ENCODE assay signal across 20 mouse cellular contexts in the genomic region with DNA sequence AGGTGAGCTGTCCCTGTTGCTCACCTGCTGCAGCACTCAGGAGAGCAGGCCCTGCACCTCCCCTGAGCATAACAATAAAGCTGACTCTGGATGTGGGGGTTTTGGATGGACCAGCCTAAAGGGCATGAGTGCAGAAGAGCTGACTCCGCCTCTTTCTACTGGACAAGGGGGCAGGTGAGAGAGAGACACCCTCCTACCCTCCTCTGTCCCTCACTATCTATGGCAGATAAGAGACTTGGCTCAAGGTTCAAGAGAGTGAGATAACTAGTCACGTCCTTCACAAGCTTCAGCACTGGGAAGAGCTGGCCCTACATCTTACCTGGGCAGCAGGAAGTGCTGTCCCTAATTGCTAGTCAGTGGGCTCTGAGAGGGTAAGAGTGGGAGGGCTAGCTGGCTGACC.
A peak's percentile ranks its signal among the peaks of the same experiment; 100 is the strongest.
DNase-seq lines count a peak whose midpoint lies in the region; ATAC-seq and TF ChIP-seq lines count a peak whose summit lies in the region.
"Had no signal": no experiment of that assay in that cellular context is flagged by ENCODE, and none has a peak within 500 bp of the region (broad histone marks: within the 10 kb centered on the region; RNA-seq: fewer than 3 reads in every experiment).

No protein-coding gene starts in this region.

- whole genome bisulfite sequencing in heart, embryonic 12.5 days: 41% methylated on average over 2 of the region's 2 CpGs
- 63% methylated on average over 2 of the region's 2 CpGs for WGBS in heart, adult 2 months
- WGBS in stomach, embryonic 14.5 days: 78% methylated on average over 2 of the region's 2 CpGs
- 83% methylated on average over 2 of the region's 2 CpGs for WGBS in stomach, postnatal 0 days
- WGBS in limb, embryonic 15.5 days: 82% methylated on average over 2 of the region's 2 CpGs
- 80% methylated on average over 2 of the region's 2 CpGs for WGBS in hindbrain, embryonic 10.5 days

- H3K4me2 ChIP-seq in heart, embryonic 12.5 days: no peak overlapping the region
- H3K4me2 ChIP-seq in stomach, embryonic 14.5 days (replicated peaks; ENCODE audit: low read depth, low read length): no peak overlapping the region
- no peak overlapping the region for H3K4me2 ChIP-seq in stomach, postnatal 0 days (replicated peaks; ENCODE audit: low read depth)
- H3K4me2 ChIP-seq in limb, embryonic 15.5 days: no peak overlapping the region
- H3K4me2 ChIP-seq: embryonic facial prominence, embryonic 15.5 days; hindbrain, embryonic 14.5 days had no signal

- no peak overlapping the region for H3K27ac ChIP-seq in heart, embryonic 12.5 days (ENCODE audit: poor library complexity, severe bottlenecking)
- H3K27ac ChIP-seq in heart, adult 2 months: no peak overlapping the region
- no peak overlapping the region for H3K27ac ChIP-seq in stomach, embryonic 14.5 days (ENCODE audit: low read length)
- H3K27ac ChIP-seq in stomach, postnatal 0 days (replicated peaks): no peak overlapping the region
- no peak overlapping the region for H3K27ac ChIP-seq in limb, embryonic 15.5 days
- H3K27ac ChIP-seq in hindbrain, embryonic 10.5 days: no peak overlapping the region
- H3K27ac ChIP-seq: embryonic facial prominence, embryonic 15.5 days; forebrain, embryonic 10.5 days; hindbrain, embryonic 14.5 days had no signal

- H3K27me3 ChIP-seq in heart, embryonic 12.5 days (replicated peaks): no peaks in the 10 kb centered on the region
- no peaks in the 10 kb centered on the region for H3K27me3 ChIP-seq in heart, adult 2 months (ENCODE audit: control insufficient read depth, insufficient read depth, low read length)
- H3K27me3 ChIP-seq in stomach, embryonic 14.5 days (ENCODE audit: control insufficient read depth, insufficient read depth, low read length): no peaks in the 10 kb centered on the region
- no peaks in the 10 kb centered on the region for H3K27me3 ChIP-seq in stomach, postnatal 0 days (ENCODE audit: control insufficient read depth, insufficient read depth, low read length)
- H3K27me3 ChIP-seq in limb, embryonic 15.5 days: no peaks in the 10 kb centered on the region
- H3K27me3 ChIP-seq in hindbrain, embryonic 10.5 days (ENCODE audit: insufficient read depth, poor library complexity, severe bottlenecking): no peaks in the 10 kb centered on the region
- H3K27me3 ChIP-seq: embryonic facial prominence, embryonic 15.5 days had no signal

- no peaks in the 10 kb centered on the region for H3K9me3 ChIP-seq in heart, embryonic 12.5 days (replicated peaks)
- no peaks in the 10 kb centered on the region for H3K9me3 ChIP-seq in stomach, embryonic 14.5 days (ENCODE audit: control insufficient read depth, low read depth, low read length)
- H3K9me3 ChIP-seq in stomach, postnatal 0 days (ENCODE audit: control insufficient read depth, low read length): no peaks in the 10 kb centered on the region
- no peaks in the 10 kb centered on the region for H3K9me3 ChIP-seq in limb, embryonic 15.5 days
- H3K9me3 ChIP-seq in hindbrain, embryonic 10.5 days: no peaks in the 10 kb centered on the region
- H3K9me3 ChIP-seq: embryonic facial prominence, embryonic 15.5 days; forebrain, embryonic 10.5 days had no signal

- DNase-seq in heart, adult 2 months: no peak
- no peak for DNase-seq in stomach, postnatal 0 days (ENCODE audit: low spot score)
- no peak for DNase-seq in hindbrain, embryonic 10.5 days (ENCODE audit: low spot score)
- DNase-seq: adrenal gland, adult 2 months; adrenal gland, postnatal 25 days; cerebellum, adult 2 months; cerebellum, postnatal 10 days; embryo, embryonic 11 days; gastrocnemius, postnatal 10 days; heart, postnatal 10 days; heart, postnatal 4 days had no signal

- H3K9ac ChIP-seq in heart, embryonic 12.5 days: no peak overlapping the region
- no peak overlapping the region for H3K9ac ChIP-seq in heart, adult 2 months (ENCODE audit: low read depth, low read length)
- H3K9ac ChIP-seq in stomach, embryonic 14.5 days (replicated peaks; ENCODE audit: low read depth, low read length): no peak overlapping the region
- no peak overlapping the region for H3K9ac ChIP-seq in stomach, postnatal 0 days (ENCODE audit: low read length)
- no peak overlapping the region for H3K9ac ChIP-seq in limb, embryonic 15.5 days
- H3K9ac ChIP-seq: embryonic facial prominence, embryonic 15.5 days; hindbrain, embryonic 14.5 days had no signal

- no peaks in the 10 kb centered on the region for H3K79me2 ChIP-seq in heart, adult 2 months (replicated peaks; ENCODE audit: control insufficient read depth, insufficient read depth, low read length)

- intact Hi-C loops in heart, adult 2 months (cut with DNase I): no loop called here

- H3K4me1 ChIP-seq in heart, embryonic 12.5 days (replicated peaks): no peaks in the 10 kb centered on the region
- H3K4me1 ChIP-seq in heart, adult 2 months (ENCODE audit: control insufficient read depth, insufficient read depth, low read length): no peaks in the 10 kb centered on the region
- H3K4me1 ChIP-seq in stomach, embryonic 14.5 days (ENCODE audit: control insufficient read depth, insufficient read depth, low read length): no peaks in the 10 kb centered on the region
- no peaks in the 10 kb centered on the region for H3K4me1 ChIP-seq in stomach, postnatal 0 days (replicated peaks; ENCODE audit: control insufficient read depth, insufficient read depth)
- H3K4me1 ChIP-seq in limb, embryonic 15.5 days: no peaks in the 10 kb centered on the region
- no peaks in the 10 kb centered on the region for H3K4me1 ChIP-seq in hindbrain, embryonic 10.5 days (replicated peaks)
- H3K4me1 ChIP-seq: embryonic facial prominence, embryonic 15.5 days; forebrain, embryonic 10.5 days had no signal

- TF ChIP-seq POLR2A in heart, adult 2 months (IDR thresholded peaks at IDR 0.05; ENCODE audit: insufficient read depth, low read depth, low read length): no peak

- ATAC-seq in heart, embryonic 12.5 days (ENCODE audit: insufficient number of reproducible peaks, low FRiP score): peak; percentile 36; the same call in 1 of the 2 replicates
- 0 out of 2 replicates have a peak, but pooled peaks have one; percentile 42 for ATAC-seq in stomach, embryonic 14.5 days (ENCODE audit: insufficient number of reproducible peaks, insufficient read depth, low FRiP score, low read depth)
- ATAC-seq in stomach, postnatal 0 days (ENCODE audit: low FRiP score, low TSS enrichment): no peak
- ATAC-seq in limb, embryonic 15.5 days (ENCODE audit: insufficient number of reproducible peaks, low FRiP score, low TSS enrichment, low read depth): 0 out of 2 replicates have a peak, but pooled peaks have one; percentile 10
- ATAC-seq in CD4-positive, CD25-positive, alpha-beta regulatory T cell, adult 4 months: no peak
- ATAC-seq: forebrain, embryonic 14.5 days had no signal

- no peak for TF ChIP-seq CTCF in heart, adult 2 months (IDR thresholded peaks at IDR 0.05)
- TF ChIP-seq CTCF in stomach, postnatal 0 days (IDR thresholded peaks at IDR 0.05; ENCODE audit: low read depth): no peak

- TF ChIP-seq EP300 in heart, adult 2 months (IDR thresholded peaks at IDR 0.05; ENCODE audit: insufficient read depth, low read depth, low read length): no peak
- TF ChIP-seq EP300 in stomach, postnatal 0 days (optimal IDR thresholded peaks at IDR 0.05): no peak

- H3K36me3 ChIP-seq in heart, embryonic 12.5 days: no peaks in the 10 kb centered on the region
- H3K36me3 ChIP-seq in heart, adult 2 months (ENCODE audit: control insufficient read depth, insufficient read depth, low read length): no peaks in the 10 kb centered on the region
- H3K36me3 ChIP-seq in stomach, embryonic 14.5 days (ENCODE audit: control insufficient read depth, insufficient read depth, low read length): no peaks in the 10 kb centered on the region
- no peaks in the 10 kb centered on the region for H3K36me3 ChIP-seq in stomach, postnatal 0 days (ENCODE audit: control insufficient read depth, insufficient read depth, low read length)
- H3K36me3 ChIP-seq in limb, embryonic 15.5 days: no peaks in the 10 kb centered on the region
- no peaks in the 10 kb centered on the region for H3K36me3 ChIP-seq in hindbrain, embryonic 10.5 days
- H3K36me3 ChIP-seq: embryonic facial prominence, embryonic 15.5 days; forebrain, embryonic 10.5 days had no signal

- H3K4me3 ChIP-seq in heart, embryonic 12.5 days: no peak overlapping the region
- H3K4me3 ChIP-seq in heart, adult 2 months: no peak overlapping the region
- H3K4me3 ChIP-seq in stomach, embryonic 14.5 days (ENCODE audit: low read depth, low read length): no peak overlapping the region
- H3K4me3 ChIP-seq in stomach, postnatal 0 days (ENCODE audit: low read depth, low read length): no peak overlapping the region
- H3K4me3 ChIP-seq in limb, embryonic 15.5 days: no peak overlapping the region
- no peak overlapping the region for H3K4me3 ChIP-seq in hindbrain, embryonic 10.5 days
- H3K4me3 ChIP-seq: embryonic facial prominence, embryonic 15.5 days; erythroblast, embryonic 14.5 days; forebrain, embryonic 10.5 days had no signal

Comparison
In these comparisons a context has a peak if more than half of its experiments do, and no peak if none do; other contexts are left out.
1. ATAC-seq: peak in heart, embryonic 12.5 days (single experiment), stomach, embryonic 14.5 days (single experiment) and limb, embryonic 15.5 days (single experiment); none in stomach, postnatal 0 days (single experiment) and CD4-positive, CD25-positive, alpha-beta regulatory T cell, adult 4 months (single experiment).